Comparison of ENCODE assay signal across 17 mouse cellular contexts in genomic region chr4:123337693-123338092, GRCm38 (mm10). TPM values are rescaled to one million over a fixed set of nuclear protein-coding genes. Genes with fewer than 3 reads are reported as not detected.
"Had no signal": no experiment of that assay in that cellular context is flagged by ENCODE, and none has a peak within 500 bp of the region (broad histone marks: within the 10 kb centered on the region; RNA-seq: fewer than 3 reads in every experiment).

No protein-coding gene starts in this region.

- H3K9me3 ChIP-seq: kidney, embryonic 15.5 days; limb, embryonic 15.5 days; liver, embryonic 12.5 days; lung, embryonic 15.5 days; midbrain, embryonic 13.5 days; stomach, embryonic 15.5 days had no signal

- H3K4me2 ChIP-seq: kidney, embryonic 15.5 days; limb, embryonic 15.5 days; liver, embryonic 12.5 days; lung, embryonic 15.5 days; midbrain, embryonic 13.5 days; stomach, embryonic 15.5 days had no signal

- DNase-seq: left cerebral cortex, postnatal 4 days; right cerebral cortex, postnatal 14 days; thymus, adult 2 months; thymus, postnatal 25 days had no signal

- ATAC-seq: liver, embryonic 12.5 days; midbrain, embryonic 13.5 days had no signal

- H3K27ac ChIP-seq: kidney, embryonic 15.5 days; layer of hippocampus, adult 2 months; limb, embryonic 15.5 days; liver, embryonic 12.5 days; lung, embryonic 15.5 days; midbrain, embryonic 13.5 days; stomach, embryonic 15.5 days had no signal

- H3K9ac ChIP-seq: kidney, embryonic 15.5 days; limb, embryonic 15.5 days; liver, embryonic 12.5 days; lung, embryonic 15.5 days; midbrain, embryonic 13.5 days; stomach, embryonic 15.5 days had no signal

- H3K36me3 ChIP-seq: kidney, embryonic 15.5 days; limb, embryonic 15.5 days; liver, embryonic 12.5 days; lung, embryonic 15.5 days; midbrain, embryonic 13.5 days; stomach, embryonic 15.5 days had no signal

- H3K4me3 ChIP-seq: kidney, embryonic 15.5 days; layer of hippocampus, adult 2 months; limb, embryonic 15.5 days; liver, embryonic 12.5 days; lung, embryonic 15.5 days; midbrain, embryonic 13.5 days; stomach, embryonic 15.5 days had no signal

RNA-seq across cellular contexts. Expression of gene Bmp8a, which starts 5.4 kb away (rescaled TPM):
- total RNA-seq: layer of hippocampus, postnatal 14 days had no signal

RNA-seq across cellular contexts. Expression of gene Oxct2a, which starts 14.3 kb away (rescaled TPM):
- total RNA-seq: layer of hippocampus, adult 2 months; left cerebral cortex, postnatal 10 days; midbrain, postnatal 0 days had no signal
- polyA plus RNA-seq: kidney, embryonic 15.5 days; liver, embryonic 16.5 days; lung, embryonic 15.5 days; midbrain, embryonic 13.5 days; neural tube, embryonic 14.5 days; stomach, embryonic 15.5 days; urinary bladder, adult 2 months had no signal
